Mouse (Mus musculus): ENCODE results near the gene Dscaml1. TPM values are rescaled to one million over a fixed set of nuclear protein-coding genes. Genes with fewer than 3 reads are reported as not detected.

Gene Dscaml1
- polyA plus RNA-seq, 1 experiment from 2014 or later, result 0.23 TPM

- H3K4me1 ChIP-seq, result peaks cover 23% of the 10 kb centered on the region
- DNase-seq (ENCODE audit: low spot score), result no peak
- H3K27me3 ChIP-seq (ENCODE audit: low read depth, poor library complexity, severe bottlenecking), result no peaks in the 10 kb centered on the region
- H3K4me3 ChIP-seq, result no peak overlapping the region
- no peaks in the 10 kb centered on the region for H3K36me3 ChIP-seq
- H3K9me3 ChIP-seq (replicated peaks), result no peaks in the 10 kb centered on the region
- H3K27ac ChIP-seq (replicated peaks), result no peak overlapping the region
Measured at GRCm38 (mm10) chr9:45573493-45573815, 147.0 kb downstream of the Dscaml1 start.

- WGBS, result 87% methylated on average over 8 of the region's 8 CpGs
- Histone ChIP-seq H3K4me3 (no peak overlapping the region), H3K27me3 (ENCODE audit: low read depth, poor library complexity, severe bottlenecking) (no peaks in the 10 kb centered on the region), H3K36me3 (no peaks in the 10 kb centered on the region), H3K27ac (replicated peaks) (no peak overlapping the region), H3K4me1 (peaks cover 23% of the 10 kb centered on the region), H3K9me3 (replicated peaks) (no peaks in the 10 kb centered on the region)
- no peak for DNase-seq (ENCODE audit: low spot score)
Measured at GRCm38 (mm10) chr9:45574021-45574420, 147.6 kb downstream of the Dscaml1 start.

DNA sequence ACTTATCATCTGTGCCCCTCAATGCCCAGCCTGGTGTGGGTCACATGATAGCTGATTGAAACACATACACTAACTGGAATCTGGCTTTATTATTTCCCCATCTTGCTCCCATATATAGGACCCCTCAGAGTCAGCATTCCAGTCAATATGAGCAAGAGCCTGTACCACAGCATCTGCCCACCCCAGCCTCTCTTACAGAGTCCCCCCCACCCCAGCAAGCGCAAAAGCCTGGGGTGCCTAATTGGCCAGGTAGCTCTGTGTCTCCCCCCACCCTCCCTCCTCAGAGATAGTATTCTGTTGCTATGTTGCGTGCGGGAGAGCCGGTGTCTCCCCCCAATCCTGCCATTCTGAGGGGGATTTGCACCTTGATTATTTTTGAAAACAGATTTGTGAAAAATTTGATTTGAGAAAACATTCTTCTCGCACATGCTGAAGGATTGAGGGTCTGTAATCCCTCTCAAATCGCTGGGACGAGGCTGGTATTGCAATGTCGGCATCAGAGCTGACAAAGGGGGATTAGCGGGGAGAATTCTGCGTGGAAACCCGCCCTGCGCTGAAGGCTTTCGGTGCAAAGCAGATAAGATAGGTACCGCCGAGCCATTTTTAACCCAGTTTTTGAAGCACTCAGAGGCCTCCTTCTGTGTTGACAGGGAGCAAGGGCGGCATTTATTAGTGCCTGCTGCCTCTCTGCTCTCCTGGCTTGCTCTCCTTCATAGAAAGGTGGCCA lies 153.8 kb downstream of the Dscaml1 start:
- Histone ChIP-seq H3K27ac (replicated peaks) (0 out of 2 replicates have a peak overlapping the region, but pooled peaks have one; percentile 13), H3K27me3 (ENCODE audit: low read depth, poor library complexity, severe bottlenecking) (no peaks in the 10 kb centered on the region), H3K9me3 (replicated peaks) (no peaks in the 10 kb centered on the region), H3K36me3 (no peaks in the 10 kb centered on the region), H3K4me3 (no peak overlapping the region), H3K4me1 (peaks cover 5% of the 10 kb centered on the region)
- 69% methylated on average over 16 of the region's 16 CpGs for WGBS
- no peak for DNase-seq (ENCODE audit: low spot score)

DNA sequence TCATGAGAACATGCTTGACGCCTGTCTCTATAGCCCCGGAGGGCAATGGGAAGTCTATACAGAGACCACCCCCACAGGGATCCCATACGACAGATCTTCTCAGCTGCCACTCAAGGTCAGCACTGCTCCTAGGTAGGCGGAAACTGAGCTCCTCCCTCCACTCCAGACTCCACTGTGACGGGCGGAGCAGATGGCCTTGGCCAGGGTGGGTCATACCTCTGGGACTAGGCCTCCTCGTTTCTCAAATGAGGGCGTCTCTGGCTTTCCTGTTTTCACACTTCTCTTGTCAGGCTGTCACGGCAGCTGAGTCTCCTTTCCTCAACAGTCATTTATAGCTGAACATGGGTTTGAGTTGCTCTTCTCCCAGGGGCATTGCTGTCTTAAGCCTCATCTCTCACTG lies 160.0 kb downstream of the Dscaml1 start:
- H3K36me3 ChIP-seq, result no peaks in the 10 kb centered on the region
- 76% methylated on average over 9 of the region's 9 CpGs for WGBS
- no peaks in the 10 kb centered on the region for H3K9me3 ChIP-seq (replicated peaks)
- no peaks in the 10 kb centered on the region for H3K27me3 ChIP-seq (ENCODE audit: low read depth, poor library complexity, severe bottlenecking)
- no peak overlapping the region for H3K4me3 ChIP-seq
- H3K4me1 ChIP-seq, result peaks cover 9% of the 10 kb centered on the region; the same call in 1 of the 2 replicates
- no peak overlapping the region for H3K27ac ChIP-seq (replicated peaks)
- DNase-seq (ENCODE audit: low spot score), result no peak

DNA sequence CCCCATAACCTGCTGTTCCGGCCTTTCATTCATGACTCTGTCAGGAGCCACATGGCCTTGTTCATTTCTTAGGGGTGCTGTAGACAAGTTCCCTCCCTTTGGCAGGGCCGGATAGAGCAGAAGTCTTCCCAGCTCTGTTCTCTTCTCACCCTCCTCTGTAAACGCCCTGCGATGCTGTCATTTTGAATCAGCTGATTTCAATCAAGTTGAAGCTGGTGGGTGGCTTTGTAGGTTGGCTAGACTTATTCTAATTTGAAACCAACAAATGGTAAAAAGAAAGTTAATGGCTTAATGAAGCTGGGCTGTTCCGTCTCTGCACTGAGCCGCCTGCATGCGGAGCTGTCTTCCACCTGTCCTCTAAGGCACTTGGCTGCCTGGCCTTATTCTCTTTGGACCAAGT lies 161.3 kb downstream of the Dscaml1 start:
- Histone ChIP-seq H3K27ac (replicated peaks) (no peak overlapping the region), H3K27me3 (ENCODE audit: low read depth, poor library complexity, severe bottlenecking) (no peaks in the 10 kb centered on the region), H3K4me3 (no peak overlapping the region), H3K4me1 (peaks cover 9% of the 10 kb centered on the region; the same call in 1 of the 2 replicates), H3K36me3 (no peaks in the 10 kb centered on the region), H3K9me3 (replicated peaks) (no peaks in the 10 kb centered on the region)
- DNase-seq (ENCODE audit: low spot score), result no peak
- 85% methylated on average over 7 of the region's 7 CpGs for WGBS

DNA sequence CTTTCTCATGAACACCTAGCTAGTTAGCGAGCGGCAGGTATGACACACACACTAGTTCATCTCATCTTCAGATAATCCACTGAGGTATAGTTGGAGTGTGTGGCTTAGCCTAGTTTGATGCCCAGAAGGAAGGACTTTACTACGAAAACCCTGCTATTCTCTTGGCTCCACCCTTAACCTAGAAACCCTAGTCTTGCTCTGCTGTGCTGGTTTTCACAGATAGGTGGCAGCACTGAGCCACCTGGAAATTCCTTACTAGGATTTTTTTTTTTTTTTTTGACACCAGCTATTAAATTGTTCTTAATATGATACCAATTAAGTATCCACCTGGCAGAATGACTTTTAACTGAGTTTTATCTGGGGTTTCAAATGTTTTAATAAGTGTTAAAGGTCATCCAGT lies 163.4 kb downstream of the Dscaml1 start:
- H3K27ac ChIP-seq (replicated peaks), result no peak overlapping the region
- no peaks in the 10 kb centered on the region for H3K36me3 ChIP-seq
- WGBS, result 76% methylated on average over 3 of the region's 3 CpGs
- no peak overlapping the region for H3K4me3 ChIP-seq
- no peaks in the 10 kb centered on the region for H3K9me3 ChIP-seq (replicated peaks)
- no peaks in the 10 kb centered on the region for H3K27me3 ChIP-seq (ENCODE audit: low read depth, poor library complexity, severe bottlenecking)
- DNase-seq (ENCODE audit: low spot score), result peak; percentile 56
- peaks cover 9% of the 10 kb centered on the region; the same call in 1 of the 2 replicates for H3K4me1 ChIP-seq

GRCm38 (mm10) chr9:45591061-45591460 lies 164.6 kb downstream of the Dscaml1 start:
- WGBS, result 90% methylated on average over 2 of the region's 2 CpGs
- no peak for DNase-seq (ENCODE audit: low spot score)
- no peaks in the 10 kb centered on the region for H3K27me3 ChIP-seq (ENCODE audit: low read depth, poor library complexity, severe bottlenecking)

GRCm38 (mm10) chr9:45592374-45592773 lies 165.9 kb downstream of the Dscaml1 start:
- 92% methylated on average over 9 of the region's 9 CpGs for WGBS
- Histone ChIP-seq H3K4me3 (no peak overlapping the region), H3K9me3 (replicated peaks) (no peaks in the 10 kb centered on the region), H3K27ac (replicated peaks) (peak overlapping the region; percentile 59; the same call in 1 of the 2 replicates), H3K36me3 (no peaks in the 10 kb centered on the region), H3K27me3 (ENCODE audit: low read depth, poor library complexity, severe bottlenecking) (no peaks in the 10 kb centered on the region), H3K4me1 (peaks cover 4% of the 10 kb centered on the region; the same call in 1 of the 2 replicates)
- DNase-seq (ENCODE audit: low spot score), result no peak

More at GRCm38 (mm10) chr9:45591061-45591460, 164.6 kb downstream of the Dscaml1 start:
- H3K4me1 ChIP-seq, result peaks cover 9% of the 10 kb centered on the region; the same call in 1 of the 2 replicates
- no peak overlapping the region for H3K27ac ChIP-seq (replicated peaks)
- no peaks in the 10 kb centered on the region for H3K9me3 ChIP-seq (replicated peaks)
- no peak overlapping the region for H3K4me3 ChIP-seq
- H3K36me3 ChIP-seq, result no peaks in the 10 kb centered on the region

GRCm38 (mm10) chr9:45598117-45598516 lies 171.7 kb downstream of the Dscaml1 start:
- H3K36me3 ChIP-seq, result no peaks in the 10 kb centered on the region
- no peak overlapping the region for H3K27ac ChIP-seq (replicated peaks)
- peaks cover 5% of the 10 kb centered on the region; the same call in 1 of the 2 replicates for H3K4me1 ChIP-seq
- no peak overlapping the region for H3K4me3 ChIP-seq
- DNase-seq (ENCODE audit: low spot score), result no peak
- WGBS, result 69% methylated on average over 5 of the region's 5 CpGs
- no peaks in the 10 kb centered on the region for H3K9me3 ChIP-seq (replicated peaks)
- H3K27me3 ChIP-seq (ENCODE audit: low read depth, poor library complexity, severe bottlenecking), result no peaks in the 10 kb centered on the region

- no peak for DNase-seq (ENCODE audit: low spot score)
- Histone ChIP-seq H3K4me3 (no peak overlapping the region), H3K9me3 (replicated peaks) (no peaks in the 10 kb centered on the region), H3K4me1 (peaks cover 5% of the 10 kb centered on the region; the same call in 1 of the 2 replicates), H3K27ac (replicated peaks) (0 out of 2 replicates have a peak overlapping the region, but pooled peaks have one; percentile 28), H3K36me3 (no peaks in the 10 kb centered on the region), H3K27me3 (ENCODE audit: low read depth, poor library complexity, severe bottlenecking) (no peaks in the 10 kb centered on the region)
- 68% methylated on average over 4 of the region's 4 CpGs for WGBS
Measured at GRCm38 (mm10) chr9:45599377-45599776, 172.9 kb downstream of the Dscaml1 start.

DNA sequence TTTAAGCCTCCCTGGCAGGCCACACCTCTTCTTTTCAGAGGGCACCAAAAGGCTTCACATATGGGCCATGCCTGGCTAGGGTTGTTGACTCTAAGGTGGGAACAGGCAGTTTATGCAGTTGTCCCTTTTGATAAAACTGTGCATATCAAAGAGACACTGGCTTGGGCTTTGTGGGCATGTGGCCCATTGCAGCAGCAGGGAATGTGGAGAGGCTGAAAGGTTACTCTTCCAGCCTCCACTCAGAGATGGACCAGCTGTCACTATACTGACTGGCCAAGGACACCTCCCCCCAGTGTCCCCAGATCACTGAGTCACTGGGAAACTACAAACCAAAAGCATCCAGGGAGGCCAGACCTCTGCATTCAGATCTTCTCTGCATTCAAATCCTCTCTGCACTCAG lies 180.9 kb downstream of the Dscaml1 start:
- Histone ChIP-seq H3K27ac (replicated peaks) (no peak overlapping the region), H3K36me3 (no peaks in the 10 kb centered on the region), H3K4me3 (no peak overlapping the region), H3K27me3 (ENCODE audit: low read depth, poor library complexity, severe bottlenecking) (peaks cover 3% of the 10 kb centered on the region; the same call in 1 of the 2 replicates), H3K4me1 (peaks cover 20% of the 10 kb centered on the region), H3K9me3 (replicated peaks) (no peaks in the 10 kb centered on the region)
- DNase-seq (ENCODE audit: low spot score), result no peak

GRCm38 (mm10) chr9:45608097-45609031 lies 181.9 kb downstream of the Dscaml1 start:
- Histone ChIP-seq H3K4me3 (no peak overlapping the region), H3K27me3 (ENCODE audit: low read depth, poor library complexity, severe bottlenecking) (peaks cover 3% of the 10 kb centered on the region; the same call in 1 of the 2 replicates), H3K9me3 (replicated peaks) (no peaks in the 10 kb centered on the region), H3K4me1 (peaks cover 20% of the 10 kb centered on the region), H3K27ac (replicated peaks) (peak overlapping the region; percentile 56; the same call in 1 of the 2 replicates), H3K36me3 (no peaks in the 10 kb centered on the region)
- no peak for DNase-seq (ENCODE audit: low spot score)
- 49% methylated on average over 13 of the region's 13 CpGs for WGBS

Measured in midbrain, embryonic 10.5 days (tissue).